Mouse (Mus musculus): Measurements from ENCODE around the gene Spock2. TPM values are rescaled to one million over a fixed set of nuclear protein-coding genes. Genes with fewer than 3 reads are reported as not detected.

Spock2 gene
- total RNA-seq, 2 experiments from 2014 or later, result 564 to 596 TPM

DNA sequence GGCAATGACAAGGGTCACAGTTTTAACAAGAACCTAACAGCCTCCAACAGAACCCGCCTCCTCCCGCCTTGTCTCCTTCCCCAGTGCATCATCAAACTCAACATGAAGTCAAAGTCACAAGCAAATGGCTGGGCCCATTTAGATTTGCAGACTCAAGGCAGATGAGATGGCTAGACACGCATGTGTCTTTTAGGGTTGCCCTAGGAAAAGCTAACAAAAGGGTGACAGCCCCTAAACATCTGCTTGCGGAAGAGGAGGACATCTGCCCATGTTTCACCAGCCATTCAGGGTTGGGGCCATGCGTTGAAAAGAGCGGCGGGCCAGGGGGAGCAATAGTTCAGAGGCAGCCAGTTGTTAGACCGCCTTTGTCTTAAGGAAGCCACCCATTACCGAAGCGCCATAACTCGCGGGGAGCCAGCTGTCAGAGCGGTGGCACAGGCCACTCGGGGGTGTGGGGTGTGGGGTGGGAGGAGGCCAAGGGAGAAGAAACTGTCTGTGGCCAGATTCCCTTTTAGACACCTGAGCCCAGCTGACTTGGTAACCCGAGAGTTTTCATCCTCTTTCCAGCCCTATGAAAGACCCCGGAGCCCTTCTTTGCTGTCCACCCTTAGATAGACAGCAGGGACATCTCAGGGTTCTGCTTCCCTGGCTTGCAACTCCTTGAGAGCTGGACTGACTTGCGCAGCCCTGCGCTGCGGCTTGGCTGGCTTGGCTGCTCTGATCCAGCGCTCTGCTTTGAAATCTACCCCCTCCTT lies 451 bp upstream of the Spock2 start:
- no peak for DNase-seq (ENCODE audit: low spot score in 2 of 2)
- intact Hi-C loops (cut with DNase I), result loop anchor here (5.0 to 10.0 kb wide), 2 partner anchors 103 to 211 kb away; partner anchors contain the start of genes Anapc16 and Ascc1

DNA sequence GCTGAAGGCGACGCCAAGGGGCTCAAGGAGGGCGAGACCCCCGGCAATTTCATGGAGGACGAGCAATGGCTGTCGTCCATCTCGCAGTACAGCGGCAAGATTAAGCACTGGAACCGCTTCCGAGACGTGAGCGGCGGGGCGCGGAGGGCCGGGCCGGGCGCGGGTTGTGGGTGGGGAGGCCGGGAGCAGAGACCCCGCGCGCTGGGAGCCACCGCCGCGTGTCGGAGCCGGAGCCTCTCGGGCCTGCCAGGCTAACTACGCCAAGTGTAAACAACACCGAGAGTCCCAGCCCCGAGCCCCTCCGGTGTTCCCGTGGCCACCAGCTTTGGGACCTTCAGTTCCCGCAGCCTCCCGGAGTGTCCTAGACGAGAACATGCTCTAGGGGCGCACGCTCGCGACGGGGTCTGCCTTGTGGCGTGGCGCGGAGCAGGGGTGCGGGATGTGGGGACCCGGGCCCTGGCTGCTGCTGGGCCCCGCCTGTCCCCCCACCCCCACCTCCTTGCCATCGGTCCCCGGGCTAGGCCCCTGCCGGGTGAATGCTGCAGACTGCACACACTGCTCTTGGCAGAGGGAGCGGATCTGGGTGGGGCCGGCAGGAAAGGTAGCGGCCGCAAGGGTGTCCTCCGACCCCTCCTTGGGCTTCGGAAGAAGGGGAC lies 640 bp downstream of the Spock2 start:
- DNase-seq (ENCODE audit: low spot score in 2 of 2), result peak; percentile 43 to 72
- intact Hi-C loops (cut with DNase I), result loop anchor here (5.0 to 10.0 kb wide), 2 partner anchors 104 to 212 kb away; partner anchors contain the start of genes Anapc16 and Ascc1

DNA sequence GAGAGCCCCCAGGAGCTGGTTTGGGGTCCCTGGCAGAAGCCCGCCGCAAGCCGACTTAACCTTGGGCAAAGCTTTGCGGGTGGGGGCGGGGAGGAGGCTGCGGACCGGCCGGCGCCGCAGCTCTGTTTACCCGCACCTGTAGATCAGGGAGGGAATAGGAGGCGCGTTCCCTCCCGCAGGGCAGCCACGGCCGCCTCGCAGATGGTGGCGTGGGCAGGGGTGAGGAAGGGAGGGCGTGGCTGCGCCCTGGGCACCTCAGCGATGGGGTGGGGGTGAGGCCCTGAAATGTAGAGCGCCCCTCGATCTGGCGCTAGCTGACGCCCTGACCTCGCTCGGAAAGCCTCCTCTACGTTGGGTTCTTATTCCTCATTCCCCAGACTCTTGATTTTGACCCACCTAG lies 1.4 kb downstream of the Spock2 start:
- no peak for DNase-seq (ENCODE audit: low spot score in 2 of 2)
- intact Hi-C loops (cut with DNase I), result loop anchor here (5.0 to 10.0 kb wide), 2 partner anchors 105 to 213 kb away; partner anchors contain the start of genes Anapc16 and Ascc1

DNA sequence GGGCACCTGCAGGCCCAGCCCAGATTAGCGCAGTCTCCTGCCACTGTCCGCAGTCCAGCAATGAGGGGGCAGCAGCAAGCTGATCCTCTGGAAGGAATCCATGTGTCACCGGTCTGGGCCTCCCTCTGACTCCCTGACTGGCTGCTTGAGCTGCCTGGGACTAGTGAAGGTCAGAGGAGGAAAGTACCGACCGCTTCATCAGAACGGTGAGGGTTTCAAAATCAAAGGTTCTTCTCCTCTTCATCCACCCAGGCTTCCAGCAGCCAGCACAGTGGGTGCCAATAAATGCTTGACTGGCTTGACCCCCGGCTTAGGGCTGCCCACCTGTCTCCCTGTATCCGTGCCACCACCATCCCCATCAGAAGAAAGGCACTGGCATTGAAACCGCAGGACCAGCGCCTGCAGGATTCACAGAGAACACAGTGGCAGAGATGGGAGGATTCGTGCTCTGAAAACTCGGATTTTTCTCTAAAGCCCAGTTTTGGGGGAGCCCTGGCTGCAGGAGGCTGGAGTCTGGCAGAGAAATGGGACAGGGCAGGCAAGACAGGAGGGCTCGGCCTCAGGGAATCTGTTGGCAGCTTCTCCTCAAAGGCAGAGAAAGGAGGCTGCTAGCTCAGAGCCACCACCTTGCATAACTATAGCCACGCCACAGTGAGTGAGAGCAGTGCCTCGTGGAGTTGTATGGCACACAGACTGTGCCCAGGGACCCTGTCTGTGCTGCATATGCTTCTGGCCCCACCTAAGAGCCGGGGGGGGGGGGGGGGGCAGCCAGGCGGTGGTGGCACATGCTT lies 2.5 kb downstream of the Spock2 start:
- intact Hi-C loops (cut with DNase I), result loop anchor here (5.0 to 10.0 kb wide), 2 partner anchors 106 to 214 kb away; partner anchors contain the start of genes Anapc16 and Ascc1
- no peak for DNase-seq (ENCODE audit: low spot score in 2 of 2)

DNA sequence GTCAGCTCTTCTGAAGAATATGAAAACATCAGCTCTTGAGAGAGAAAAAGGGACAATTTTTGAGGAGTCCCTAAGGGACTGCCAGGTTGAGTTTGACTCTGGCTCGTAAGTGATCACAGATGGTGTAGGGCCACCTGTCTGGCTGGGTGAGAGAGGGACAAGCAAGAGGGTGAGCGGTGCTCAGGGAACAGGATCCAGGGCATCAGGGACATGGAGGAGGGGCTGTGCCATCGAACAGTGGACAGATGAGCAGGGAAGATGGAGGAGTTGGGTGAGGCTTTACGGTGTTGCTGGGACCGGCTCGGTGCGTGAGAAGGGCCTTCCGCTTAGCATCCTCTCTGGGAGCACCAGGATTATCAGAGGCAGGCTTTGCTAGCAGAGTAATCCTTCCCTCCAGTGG lies 3.3 kb downstream of the Spock2 start:
- intact Hi-C loops (cut with DNase I), result loop anchor here (5.0 to 10.0 kb wide), 2 partner anchors 107 to 215 kb away; partner anchors contain the start of genes Anapc16 and Ascc1

DNA sequence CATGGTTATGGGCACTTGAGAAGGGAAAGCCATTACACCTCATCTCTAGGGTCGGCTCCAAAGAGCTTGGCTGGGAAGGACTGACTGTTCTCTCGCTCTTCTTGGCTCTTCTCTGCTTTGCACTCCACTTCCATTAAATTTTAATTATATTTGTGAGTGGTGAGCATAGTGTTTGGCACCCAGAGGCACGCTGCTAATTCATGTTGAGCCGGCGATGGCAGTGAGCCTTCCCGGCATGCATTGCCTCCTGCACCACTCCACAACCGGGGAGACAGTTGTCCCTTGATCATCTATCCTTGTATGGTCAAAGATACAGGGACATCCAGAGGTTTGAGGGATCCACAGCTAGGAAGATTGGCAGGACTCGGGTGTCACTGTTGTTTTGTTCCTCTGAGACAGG lies 4.0 kb downstream of the Spock2 start:
- intact Hi-C loops (cut with DNase I), result loop anchor here (5.0 to 10.0 kb wide), 2 partner anchors 108 to 215 kb away; partner anchors contain the start of genes Anapc16 and Ascc1
- no peak for DNase-seq (ENCODE audit: low spot score in 2 of 2)

More for the DNA sequence above, 3.3 kb downstream of the Spock2 start:
- no peak for DNase-seq (ENCODE audit: low spot score in 2 of 2)

DNA sequence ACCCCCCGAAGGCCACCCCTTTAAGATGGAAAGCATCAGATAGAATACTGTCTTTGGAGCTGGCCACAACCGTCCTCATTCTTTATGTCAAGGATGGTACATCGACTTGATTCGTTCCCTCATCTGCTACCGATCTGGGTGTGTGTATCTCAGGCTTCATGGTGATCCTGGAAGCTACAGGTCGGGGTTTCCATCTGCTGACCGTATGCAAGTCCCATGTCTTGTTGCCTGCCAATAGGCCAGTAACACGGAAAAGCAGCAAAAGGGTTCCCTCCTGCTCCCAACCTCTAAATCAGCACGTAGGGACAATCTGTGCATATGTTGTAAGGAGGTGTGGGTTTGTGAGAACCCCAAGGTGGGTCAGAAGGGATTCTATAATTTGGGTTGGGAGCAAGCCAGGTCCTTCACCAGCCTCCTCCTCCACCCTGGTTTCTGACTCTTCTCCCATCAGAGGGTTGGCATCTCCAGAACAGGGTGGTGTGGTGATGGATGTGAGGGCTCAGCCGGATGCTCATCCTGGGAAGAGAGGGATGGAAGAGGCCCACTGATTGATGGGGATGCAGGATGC lies 5.0 kb downstream of the Spock2 start:
- no peak for DNase-seq (ENCODE audit: low spot score in 2 of 2)

DNA sequence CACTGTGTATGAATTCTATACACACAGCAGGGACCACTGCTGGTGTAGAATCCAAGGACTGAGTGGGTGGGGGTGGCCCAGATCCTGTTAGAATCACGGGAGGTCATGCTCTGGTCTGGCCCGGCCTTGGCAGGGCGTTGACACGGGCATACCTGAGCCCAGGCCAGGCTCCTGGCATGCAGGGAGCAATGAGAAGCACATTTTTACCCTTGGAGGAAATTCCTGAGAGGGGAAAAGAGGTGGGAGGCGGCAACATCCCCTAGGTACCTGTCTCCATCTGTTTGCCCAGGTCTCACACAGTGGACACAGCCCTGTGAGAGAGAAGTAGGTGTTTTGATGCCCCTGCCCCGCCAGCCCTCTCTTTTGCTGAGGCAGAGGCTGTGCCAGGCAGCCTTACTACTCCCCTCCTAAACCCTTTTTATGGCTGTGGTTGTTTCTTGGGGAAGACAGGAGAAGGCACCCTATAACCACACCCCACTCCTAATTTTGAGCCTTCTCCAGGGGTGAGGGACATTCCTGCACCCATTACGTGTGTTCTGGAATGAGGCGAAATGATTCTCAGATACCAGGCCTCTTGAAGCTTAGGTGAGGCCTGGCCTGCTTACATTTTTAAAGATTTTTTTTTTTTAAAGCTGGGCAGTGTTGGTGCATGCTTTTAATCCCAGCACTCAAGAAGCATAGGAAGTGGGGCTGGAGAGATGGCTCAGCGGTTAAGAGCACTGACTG lies 8.1 kb downstream of the Spock2 start:
- no peak for DNase-seq (ENCODE audit: low spot score in 2 of 2)
- intact Hi-C loops (cut with DNase I), result no loop called here

More for the DNA sequence above, 5.0 kb downstream of the Spock2 start:
- intact Hi-C loops (cut with DNase I), result no loop called here

DNA sequence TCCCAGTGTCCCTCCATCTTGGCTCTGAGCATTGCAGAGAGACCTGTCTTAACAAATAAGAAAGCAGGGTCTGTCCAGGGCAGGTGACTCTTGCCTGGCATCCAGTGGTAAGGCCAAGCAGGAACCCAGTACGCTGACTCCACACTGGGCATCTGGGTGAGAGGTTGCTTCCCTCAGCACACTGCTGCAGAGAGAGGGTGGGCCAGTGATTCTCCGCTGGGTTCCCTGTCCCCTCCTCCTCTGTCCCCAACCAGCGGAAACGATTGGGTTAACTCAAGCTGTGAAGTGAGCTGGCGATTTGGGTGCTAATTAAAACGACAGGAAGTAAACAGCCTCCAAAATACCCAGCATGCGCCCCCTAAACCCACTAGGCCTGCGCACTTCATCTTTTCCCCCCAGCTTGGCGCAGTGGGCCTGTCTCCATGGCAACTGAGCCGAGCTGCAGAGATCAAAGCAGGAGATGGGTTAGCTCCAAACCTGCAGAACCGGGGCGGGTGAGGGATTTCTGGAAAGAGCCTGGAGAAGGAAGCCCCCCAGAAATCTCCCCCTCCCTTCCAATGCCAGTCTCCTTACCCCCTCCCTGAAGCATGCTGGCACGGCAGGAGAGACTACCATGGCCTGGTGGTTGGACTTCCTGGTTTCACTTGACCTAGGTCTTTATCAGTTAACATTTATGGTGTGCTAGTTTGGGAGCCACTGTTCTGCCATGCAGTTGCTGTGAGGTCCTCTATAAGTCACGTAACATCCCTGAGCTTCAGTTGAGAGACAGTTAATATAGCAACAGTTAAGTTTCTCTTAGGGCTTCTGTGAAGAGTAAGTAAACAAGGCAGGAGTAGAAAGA lies 9.5 kb downstream of the Spock2 start:
- DNase-seq (ENCODE audit: low spot score in 2 of 2), result peak; percentile 87 to 95
- intact Hi-C loops (cut with DNase I), result no loop called here

DNA sequence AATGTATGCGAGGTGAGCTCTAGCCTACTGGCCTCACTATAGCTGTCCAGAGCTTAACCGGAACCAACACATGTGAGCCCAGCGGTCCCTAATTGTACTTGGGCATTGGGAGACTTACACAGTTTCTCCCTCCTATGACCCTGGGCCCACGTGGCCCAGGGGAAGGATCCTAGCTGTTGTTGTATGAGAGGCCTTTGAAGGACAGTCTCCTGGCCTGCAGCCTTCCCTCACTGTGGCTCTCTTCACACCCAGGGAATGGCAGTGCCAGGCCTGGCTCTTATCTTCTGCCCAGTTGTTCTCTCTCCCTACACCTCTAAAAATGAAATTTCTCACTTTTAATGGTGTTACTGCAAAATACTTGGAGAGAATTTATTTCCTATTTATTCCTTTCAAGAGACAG lies 11.0 kb downstream of the Spock2 start:
- intact Hi-C loops (cut with DNase I), result no loop called here
- DNase-seq (ENCODE audit: low spot score in 2 of 2), result no peak

DNA sequence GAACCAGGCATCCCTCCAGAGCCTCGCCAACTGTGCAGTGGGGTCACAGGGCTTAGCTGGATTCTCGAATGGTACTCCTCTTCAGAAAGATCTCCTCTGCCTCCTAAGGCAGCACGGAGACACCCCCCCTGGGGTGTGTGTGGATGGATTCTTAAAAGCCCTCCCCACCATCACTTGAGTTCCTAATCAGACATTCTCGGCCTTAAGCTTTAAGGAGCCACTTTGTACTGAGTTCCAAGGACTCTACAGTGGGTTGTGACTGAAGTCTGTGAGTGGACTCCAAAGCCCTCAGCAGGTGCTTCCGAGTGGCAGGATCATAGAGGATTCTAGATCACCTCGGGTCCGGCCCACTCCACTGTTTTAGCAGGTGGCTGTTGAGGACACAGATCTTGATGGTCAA lies 12.4 kb downstream of the Spock2 start:
- no peak for DNase-seq (ENCODE audit: low spot score in 2 of 2)
- intact Hi-C loops (cut with DNase I), result no loop called here

DNA sequence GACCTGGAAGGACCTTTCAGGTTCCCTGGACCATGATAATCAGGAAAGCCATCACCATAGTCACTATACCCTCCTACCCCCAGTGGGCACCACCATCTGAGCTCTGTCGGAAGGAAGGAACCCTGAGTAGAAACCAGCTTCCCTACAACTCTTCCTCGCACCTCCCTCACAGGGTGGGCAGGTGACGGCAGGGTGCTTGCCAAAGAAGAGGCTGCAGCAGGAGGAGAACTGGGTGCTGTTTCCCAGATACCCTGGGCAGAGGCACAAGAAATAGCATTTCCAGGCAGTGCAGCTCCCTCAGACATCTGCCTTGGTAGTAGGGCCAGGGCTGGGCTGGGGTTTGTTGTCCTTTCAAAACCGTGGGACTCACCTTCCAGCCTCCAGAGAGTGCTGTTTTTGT lies 14.6 kb downstream of the Spock2 start:
- intact Hi-C loops (cut with DNase I), result loop anchor here (5.0 kb wide), 1 partner anchor 223 kb away; no protein-coding TSS in a partner anchor
- peak in 1 of 2 experiments; percentile 70 for DNase-seq (ENCODE audit: low spot score in 2 of 2)

DNA sequence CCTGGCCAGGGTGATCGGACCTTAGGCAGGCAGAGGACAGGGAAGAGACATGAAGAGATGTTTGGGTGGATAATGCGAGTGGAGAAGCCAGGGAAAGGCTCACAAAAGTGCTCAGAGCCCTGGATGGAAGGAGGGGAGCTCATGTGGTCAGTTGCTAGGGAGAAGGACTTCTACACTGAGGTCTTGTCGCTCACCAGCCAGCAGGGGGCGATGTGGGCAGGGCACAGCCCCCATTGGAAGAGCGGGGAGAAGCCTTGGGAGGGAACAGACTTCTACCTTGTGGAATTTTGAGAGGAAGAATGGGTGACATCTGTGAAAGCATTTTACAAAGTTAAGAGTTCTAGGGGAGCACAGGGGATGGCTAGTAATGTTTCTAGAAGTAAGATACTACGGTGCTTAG lies 18.1 kb downstream of the Spock2 start:
- intact Hi-C loops (cut with DNase I), result loop anchor here (5.0 kb wide), 1 partner anchor 227 kb away; no protein-coding TSS in a partner anchor
- DNase-seq (ENCODE audit: low spot score in 2 of 2), result no peak

DNA sequence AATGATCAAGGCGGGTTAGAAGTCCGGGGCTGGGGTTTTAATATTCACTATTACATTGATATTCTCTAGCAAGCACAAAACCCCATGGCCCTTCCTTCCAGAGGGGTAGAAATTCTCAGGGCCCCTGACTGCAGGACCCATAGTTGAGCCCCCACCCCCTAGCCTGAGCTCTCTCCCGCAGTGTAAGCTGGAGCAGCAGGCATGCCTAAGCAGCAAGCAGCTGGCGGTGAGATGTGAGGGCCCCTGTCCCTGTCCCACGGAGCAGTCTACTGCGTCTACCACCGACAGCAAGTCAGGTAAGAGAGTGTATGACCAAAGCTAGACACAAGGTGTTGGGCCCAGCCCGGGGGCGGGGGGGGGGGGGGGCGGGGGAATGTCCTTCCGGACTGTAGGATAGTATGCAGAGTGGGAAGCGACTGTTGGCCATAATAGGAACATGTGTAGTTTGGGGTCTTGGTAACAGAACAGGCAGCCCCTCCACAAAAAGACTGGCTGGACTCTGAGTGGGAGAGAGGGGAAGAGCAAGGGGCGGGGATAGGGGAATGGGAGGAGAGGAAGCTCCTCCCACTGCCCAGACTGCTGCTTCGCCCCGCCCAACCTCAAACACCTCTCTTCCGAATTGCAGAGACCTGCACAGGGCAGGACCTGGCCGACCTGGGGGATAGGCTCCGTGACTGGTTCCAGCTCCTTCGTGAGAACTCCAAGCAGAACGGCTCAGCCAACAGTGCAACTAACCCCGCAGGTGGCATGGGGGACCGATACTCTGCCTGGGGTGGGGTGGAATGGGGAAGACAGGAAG lies 19.7 kb downstream of the Spock2 start:
- DNase-seq (ENCODE audit: low spot score in 2 of 2), result no peak
- intact Hi-C loops (cut with DNase I), result no loop called here

DNA sequence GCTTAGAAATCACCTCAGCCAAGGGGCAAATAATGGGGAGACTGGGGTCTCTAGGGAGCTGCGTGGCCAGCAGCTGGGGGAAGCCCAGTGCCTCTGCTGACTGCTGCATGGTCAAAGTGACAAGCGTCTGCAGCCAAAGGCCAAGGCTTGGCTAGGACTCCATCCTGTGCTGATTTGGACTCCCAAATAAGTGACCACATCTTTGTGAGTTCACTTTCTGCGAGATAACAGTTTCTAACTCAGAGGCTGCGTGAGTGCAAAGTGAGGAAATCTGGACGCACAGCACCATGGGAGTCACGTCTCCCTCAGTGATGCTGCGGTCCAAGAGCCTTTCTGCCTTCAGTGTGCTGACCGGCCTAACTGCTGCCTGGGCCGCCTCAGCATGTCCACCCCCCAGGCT lies 22.3 kb downstream of the Spock2 start:
- DNase-seq (ENCODE audit: low spot score in 2 of 2), result no peak
- intact Hi-C loops (cut with DNase I), result no loop called here

DNA sequence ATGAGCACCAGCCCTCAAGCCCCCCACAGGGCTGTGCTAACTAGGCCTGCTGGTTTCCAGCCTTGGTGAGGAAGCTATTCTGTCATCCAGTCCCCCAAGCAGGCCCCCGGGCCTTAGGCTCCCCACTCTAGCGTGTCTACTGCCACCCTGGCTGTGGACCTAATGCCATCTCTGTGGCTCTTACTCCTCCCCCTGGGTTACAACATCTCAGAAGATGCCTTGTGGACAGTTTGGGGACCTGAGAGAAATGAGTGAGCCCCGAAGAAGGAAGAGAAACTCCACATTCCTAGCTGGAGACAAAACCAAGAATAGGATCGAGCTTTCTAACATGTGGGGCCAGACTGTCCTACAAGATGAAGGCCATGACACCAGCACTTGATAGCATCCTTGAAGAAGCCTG lies 24.5 kb downstream of the Spock2 start:
- no peak for DNase-seq (ENCODE audit: low spot score in 2 of 2)
- intact Hi-C loops (cut with DNase I), result no loop called here

DNA sequence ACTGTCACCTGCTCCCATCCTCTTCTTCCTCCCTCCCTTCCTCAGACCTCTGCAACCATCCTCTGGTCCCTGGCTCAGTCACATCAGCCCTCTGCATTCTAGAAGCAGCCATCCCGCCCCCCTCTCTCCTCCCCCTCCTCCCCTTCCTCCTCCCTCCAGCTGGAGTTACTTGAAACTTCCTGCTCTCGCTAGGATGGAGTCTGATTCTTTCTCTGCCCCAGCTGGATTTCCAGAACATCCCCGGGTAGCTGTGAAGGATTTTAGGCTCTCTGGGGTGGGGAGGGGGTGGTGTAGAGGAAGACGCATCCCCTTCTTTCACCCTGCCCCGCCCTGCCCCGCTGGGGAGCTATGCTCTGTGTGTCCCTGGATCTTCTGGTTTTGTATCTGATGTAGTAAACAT lies 27.5 kb downstream of the Spock2 start:
- intact Hi-C loops (cut with DNase I), result no loop called here
- DNase-seq (ENCODE audit: low spot score in 2 of 2), result no peak

Measured in left cerebral cortex, postnatal 14 days (tissue).